Mouse (Mus musculus) lung, postnatal 0 days (tissue): ENCODE results near the gene Gfpt2. TPM values are rescaled to one million over a fixed set of nuclear protein-coding genes. Genes with fewer than 3 reads are reported as not detected.

Source experiments
- ATAC-seq: fragments of 200-750 bp; cut with Nextera tagmentation; 2 replicates; pipeline ENCODE4 v1.8.0; 2017; ENCODE audit warnings: moderate library complexity
- DNase-seq: peaks from one replicate; pipeline ENCODE4 v3.0.0-alpha.2; 2016; ENCODE audit warnings: low spot score
- H3K27ac ChIP-seq: fragments of 300-500 bp; sonication (generic); 2 replicates; pipeline ENCODE4 v1.5.1; 2014; ENCODE audit warnings: antibody characterized with exemption, mild to moderate bottlenecking, low read length, mixed read lengths
- H3K27me3 ChIP-seq: fragments of 300-500 bp; sonication (generic); replicated peaks from 2 replicates; pipeline ENCODE4 v1.6.1; 2014; ENCODE audit warnings: low read length, mixed read lengths; ENCODE audit not compliant: insufficient read depth
- H3K36me3 ChIP-seq: fragments of 300-500 bp; sonication (generic); 2 replicates; pipeline ENCODE4 v1.6.1; 2014; ENCODE audit warnings: low read length, mixed read lengths; ENCODE audit not compliant: insufficient read depth
- H3K4me1 ChIP-seq: fragments of 300-500 bp; sonication (generic); 2 replicates; pipeline ENCODE4 v1.6.1; 2014; ENCODE audit warnings: antibody characterized with exemption, low read depth, low read length, mixed read lengths; ENCODE audit not compliant: insufficient read depth
- H3K4me2 ChIP-seq: fragments of 300-500 bp; sonication (generic); replicated peaks from 2 replicates; pipeline ENCODE4 v1.6.1; 2014; ENCODE audit warnings: low read depth, mild to moderate bottlenecking, low read length, moderate library complexity, mixed read lengths
- H3K4me3 ChIP-seq: fragments of 300-500 bp; sonication (generic); 2 replicates; pipeline ENCODE4 v1.5.1; 2014; ENCODE audit warnings: low read depth, low read length
- H3K9ac ChIP-seq: fragments of 300-500 bp; sonication (generic); replicated peaks from 2 replicates; pipeline ENCODE4 v1.6.1; 2014; ENCODE audit warnings: low read depth, mild to moderate bottlenecking
- H3K9me3 ChIP-seq: fragments of 300-500 bp; sonication (generic); 2 replicates; pipeline ENCODE4 v1.6.1; 2016; ENCODE audit warnings: low read length, mixed read lengths
- CTCF ChIP-seq: IDR thresholded peaks from 2 replicates; pipeline ENCODE4 v1.5.1; 2016; ENCODE audit warnings: antibody characterized with exemption, mild to moderate bottlenecking
- EP300 ChIP-seq: IDR thresholded peaks from 2 replicates; pipeline ENCODE4 v1.6.1; 2016; ENCODE audit warnings: antibody characterized with exemption, mild to moderate bottlenecking, control low read depth
- WGBS: fragments of 180-500 bp; shearing (Covaris S2); extraction: QIAGEN DNeasy Blood & Tissue Kit; methylation state at CpG from one replicate; pipeline ENCODE4 v1.1.7; 2014; 5-methylcytosine and 5-hydroxymethylcytosine counted together
- polyA plus RNA-seq: library from polyadenylated mRNA; unstranded; fragments of >200 nt; fragmentation: Nextera tagmentation; extraction: Ambion mirVana; gene quantifications from 2 replicates; pipeline ENCODE4 v1.2.1, GENCODE M21; 2015

Gfpt2 gene
- 3.9 and 4.5 TPM in 2 replicates for polyA plus RNA-seq

- H3K27ac ChIP-seq, result no peak within 1 kb of the TSS
- H3K36me3 ChIP-seq, result no peaks in the 10 kb centered on the region
- DNase-seq (peak; percentile 79), ATAC-seq (peak; percentile 91)
- peaks cover 6% of the 10 kb centered on the region; the same call in 1 of the 2 replicates for H3K4me1 ChIP-seq
- no peak for TF ChIP-seq CTCF
- TF ChIP-seq EP300, result no peak
- under 1% methylated on average over 25 of the region's 25 CpGs for WGBS
- H3K4me3 ChIP-seq, result peak within 1 kb of the TSS; percentile 46
- H3K4me2 ChIP-seq, result peak within 1 kb of the TSS; percentile 88
- H3K9ac ChIP-seq, result peak within 1 kb of the TSS; percentile 43
- H3K9me3 ChIP-seq, result no peaks in the 10 kb centered on the region; the same call in 1 of the 2 replicates
- H3K27me3 ChIP-seq, result no peaks in the 10 kb centered on the region
Observed at GRCm38 (mm10) chr11:49793619-49794341, at the start of gene Gfpt2. Gene Gfpt2, plus strand, starts transcription at chr11:49794178.

DNA sequence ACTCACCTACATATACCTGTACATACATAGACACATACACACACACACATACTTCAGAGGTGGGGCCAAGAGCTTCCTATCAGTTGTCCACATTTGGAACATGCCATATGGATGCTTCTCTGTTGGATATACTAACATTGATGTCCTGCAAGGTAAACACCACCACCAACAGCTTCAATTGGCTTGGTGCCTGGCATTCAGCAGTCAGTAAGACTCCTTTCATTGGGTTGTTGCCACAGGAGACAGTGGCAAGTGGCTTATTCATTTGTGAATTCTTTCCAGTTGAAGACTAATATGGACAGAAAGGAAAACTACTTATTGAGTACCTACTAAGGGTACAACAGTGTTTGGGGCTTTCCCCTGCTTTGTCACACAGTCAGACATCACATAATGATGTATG lies 49.0 kb upstream of the Gfpt2 start:
- Histone ChIP-seq H3K9me3 (no peaks in the 10 kb centered on the region), H3K4me2 (no peak overlapping the region), H3K27me3 (no peaks in the 10 kb centered on the region), H3K4me3 (no peak overlapping the region), H3K36me3 (no peaks in the 10 kb centered on the region), H3K27ac (no peak overlapping the region), H3K4me1 (no peaks in the 10 kb centered on the region), H3K9ac (no peak overlapping the region)
- no peak for ATAC-seq
- TF ChIP-seq CTCF (no peak), EP300 (no peak)
- DNase-seq, result no peak

- WGBS, result 65% methylated on average over 3 of the region's 3 CpGs
- Histone ChIP-seq H3K4me3 (no peak overlapping the region), H3K27me3 (no peaks in the 10 kb centered on the region), H3K9me3 (no peaks in the 10 kb centered on the region), H3K36me3 (no peaks in the 10 kb centered on the region), H3K4me1 (no peaks in the 10 kb centered on the region), H3K9ac (no peak overlapping the region), H3K27ac (no peak overlapping the region), H3K4me2 (no peak overlapping the region)
- TF ChIP-seq CTCF (no peak), EP300 (no peak)
- ATAC-seq (no peak), DNase-seq (no peak)
Observed at GRCm38 (mm10) chr11:49745839-49746238, 48.1 kb upstream of the Gfpt2 start.

- WGBS, result 100% methylated on average over 1 of the region's 1 CpGs
- DNase-seq (no peak), ATAC-seq (no peak)
- Histone ChIP-seq H3K4me2 (no peak overlapping the region), H3K36me3 (no peaks in the 10 kb centered on the region), H3K9ac (no peak overlapping the region), H3K9me3 (no peaks in the 10 kb centered on the region), H3K27ac (no peak overlapping the region), H3K4me1 (no peaks in the 10 kb centered on the region), H3K4me3 (no peak overlapping the region), H3K27me3 (no peaks in the 10 kb centered on the region)
- TF ChIP-seq EP300 (no peak), CTCF (no peak)
Observed at GRCm38 (mm10) chr11:49746756-49747155, 47.2 kb upstream of the Gfpt2 start.

GRCm38 (mm10) chr11:49754958-49755665 lies 38.9 kb upstream of the Gfpt2 start:
- Histone ChIP-seq H3K9me3 (no peaks in the 10 kb centered on the region), H3K27ac (peak overlapping the region; percentile 71), H3K36me3 (no peaks in the 10 kb centered on the region), H3K4me1 (no peaks in the 10 kb centered on the region), H3K4me3 (no peak overlapping the region), H3K9ac (no peak overlapping the region), H3K4me2 (no peak overlapping the region), H3K27me3 (no peaks in the 10 kb centered on the region)
- ATAC-seq (peak; percentile 88), DNase-seq (peak; percentile 79)
- TF ChIP-seq EP300 (no peak; the same call in 1 of the 2 replicates), CTCF (no peak)
- WGBS, result 21% methylated on average over 12 of the region's 12 CpGs

DNA sequence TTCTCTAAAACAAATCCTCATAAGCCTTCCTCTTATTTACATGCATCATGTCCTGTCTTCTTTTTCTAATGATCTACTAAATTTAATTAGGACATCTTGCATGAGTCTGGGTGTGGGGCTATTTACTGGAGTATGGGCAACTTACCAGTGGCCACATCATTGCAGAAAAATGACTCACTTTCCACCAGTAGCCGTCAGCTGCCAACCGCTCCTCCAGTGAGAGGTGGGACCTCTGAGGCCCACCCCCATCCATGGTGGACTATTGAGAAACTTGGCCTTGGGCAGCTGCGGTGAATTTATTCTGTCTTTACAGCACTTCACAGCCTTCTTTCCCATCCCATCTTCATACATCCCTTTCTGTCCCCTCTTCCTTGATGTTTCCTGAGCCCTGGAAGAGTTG lies 35.9 kb upstream of the Gfpt2 start:
- Histone ChIP-seq H3K9ac (no peak overlapping the region), H3K4me2 (no peak overlapping the region), H3K36me3 (no peaks in the 10 kb centered on the region), H3K4me1 (no peaks in the 10 kb centered on the region), H3K27ac (no peak overlapping the region), H3K27me3 (no peaks in the 10 kb centered on the region), H3K9me3 (no peaks in the 10 kb centered on the region), H3K4me3 (no peak overlapping the region)
- 62% methylated on average over 3 of the region's 3 CpGs for WGBS
- no peak for DNase-seq
- ATAC-seq, result no peak
- TF ChIP-seq CTCF (no peak), EP300 (no peak)
